In the genomic region with DNA sequence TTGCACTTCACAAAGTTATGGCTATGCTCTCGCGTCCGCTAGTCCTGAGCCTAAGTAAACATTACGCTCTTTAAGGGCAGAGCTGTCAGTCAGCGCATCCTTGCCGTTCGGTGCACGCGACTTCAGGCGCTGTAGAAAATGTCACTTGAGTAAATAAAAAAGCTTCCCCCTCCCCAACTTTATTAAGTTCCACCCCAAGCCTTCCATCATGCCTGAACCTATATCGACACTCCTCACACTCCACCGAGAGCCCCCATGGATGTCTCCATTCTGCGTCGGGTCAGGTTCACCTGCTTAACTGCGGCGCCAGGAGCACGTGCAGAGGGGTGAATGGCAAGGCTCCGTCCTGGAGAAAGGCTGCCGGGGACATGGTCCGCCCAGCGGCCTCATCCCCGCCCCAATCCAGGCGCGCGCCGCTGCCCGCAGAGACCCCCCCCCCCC, we compare ENCODE assay signal across 8 mouse cellular contexts. TPM values are rescaled to one million over a fixed set of nuclear protein-coding genes. Genes with fewer than 3 reads are reported as not detected.
DNase-seq lines count a peak whose midpoint lies in the region; ATAC-seq and TF ChIP-seq lines count a peak whose summit lies in the region.

No protein-coding gene starts in this region.

- H3K9me3 ChIP-seq in intestine, embryonic 14.5 days (ENCODE audit: control insufficient read depth, low read length) = no peaks in the 10 kb centered on the region

- H3K9ac ChIP-seq in intestine, embryonic 14.5 days (ENCODE audit: low read length) = peak overlapping the region; percentile 84

- peak overlapping the region; percentile 60 for H3K4me3 ChIP-seq in thymus, adult 2 months (ENCODE audit: control insufficient read depth, insufficient read depth, low read length)
- peak overlapping the region; percentile 87 for H3K4me3 ChIP-seq in intestine, embryonic 14.5 days (ENCODE audit: low read depth, low read length)

- H3K4me2 ChIP-seq in intestine, embryonic 14.5 days (ENCODE audit: low read length) = peak overlapping the region; percentile 69

- peak; percentile 38 for DNase-seq in cerebellum, adult 8-10 months
- no peak for DNase-seq in cerebellum, postnatal 4 days (ENCODE audit: low spot score in 2 of 2)
- DNase-seq in thymus, adult 2 months = no peak
- no peak for DNase-seq in thymus, postnatal 14 days
- no peak for DNase-seq in intestine, embryonic 14.5 days (ENCODE audit: low spot score)
- DNase-seq in left cerebral cortex, postnatal 14 days (ENCODE audit: low spot score in 2 of 2) = no peak
- DNase-seq in retina, embryonic 14.5 days (ENCODE audit: low spot score) = no peak

- H3K27ac ChIP-seq in thymus, adult 2 months (ENCODE audit: control insufficient read depth, insufficient read depth, low read length) = peak overlapping the region; percentile 12; the same call in 1 of the 2 replicates
- H3K27ac ChIP-seq in intestine, embryonic 14.5 days (ENCODE audit: low read depth) = peak overlapping the region; percentile 62; the same call in 1 of the 2 replicates

- H3K4me1 ChIP-seq in thymus, adult 2 months (replicated peaks; ENCODE audit: control insufficient read depth, insufficient read depth, low read length) = peaks cover 2% of the 10 kb centered on the region; the same call in 1 of the 2 replicates
- H3K4me1 ChIP-seq in intestine, embryonic 14.5 days (replicated peaks; ENCODE audit: control insufficient read depth, insufficient read depth, low read length) = peaks cover 7% of the 10 kb centered on the region; the same call in 1 of the 2 replicates

- WGBS in thymus, adult 2 months = under 1% methylated on average over 27 of the region's 27 CpGs
- under 1% methylated on average over 19 of the region's 27 CpGs for WGBS in intestine, embryonic 14.5 days

- intact Hi-C loops in left cerebral cortex, postnatal 14 days (cut with DNase I) = no loop called here

- no peak for TF ChIP-seq POLR2A in thymus, adult 2 months (IDR thresholded peaks at IDR 0.05; ENCODE audit: control insufficient read depth, extremely low read depth, insufficient read depth, low read length, poor library complexity)

- TF ChIP-seq CTCF in thymus, adult 2 months (IDR thresholded peaks at IDR 0.05; ENCODE audit: borderline replicate concordance, control insufficient read depth, extremely low read depth, insufficient read depth, low read length, poor library complexity) = no peak

- H3K36me3 ChIP-seq in thymus, adult 2 months (ENCODE audit: control insufficient read depth, insufficient read depth, low read length) = no peaks in the 10 kb centered on the region
- peaks cover 26% of the 10 kb centered on the region for H3K36me3 ChIP-seq in intestine, embryonic 14.5 days (ENCODE audit: control insufficient read depth, insufficient read depth, low read length)

- peak; percentile 83 for ATAC-seq in intestine, embryonic 14.5 days (replicated peaks; ENCODE audit: low FRiP score, low TSS enrichment, low read depth)
- ATAC-seq in monocyte, adult 5-6 weeks (replicated peaks; ENCODE audit: insufficient number of reproducible peaks, low FRiP score, low TSS enrichment, poor library complexity, severe bottlenecking) = peak; percentile 10; the same call in 1 of the 2 replicates

- H3K27me3 ChIP-seq in thymus, adult 2 months (ENCODE audit: control insufficient read depth, insufficient read depth, low read length) = no peaks in the 10 kb centered on the region
- no peaks in the 10 kb centered on the region for H3K27me3 ChIP-seq in intestine, embryonic 14.5 days (replicated peaks; ENCODE audit: control insufficient read depth, insufficient read depth, low read length)

RNA-seq across cellular contexts. Expression of a gene that starts 0.4 kb away (rescaled TPM):
- 1.4 and 1.7 TPM in 2 replicates for polyA plus RNA-seq in thymus, adult 2 months (2012; rRNA removed)
- polyA plus RNA-seq in intestine, embryonic 14.5 days (2014; fragmentation: Nextera tagmentation; extraction: Ambion mirVana) = 30.6 and 31.4 TPM in 2 replicates
- total RNA-seq in monocyte, adult 5-6 weeks (2017) = 9.3 to 29.2 TPM (median 18.8 TPM) in 3 replicates
- total RNA-seq in left cerebral cortex, postnatal 14 days (2021) = 1 to 10 TPM; 8.2 TPM

RNA-seq across cellular contexts. Expression of a gene that starts 29.3 kb away (rescaled TPM):
- polyA plus RNA-seq in thymus, adult 2 months (2012; rRNA removed) = 7.7 and 8.8 TPM in 2 replicates
- polyA plus RNA-seq in intestine, embryonic 14.5 days (2014; fragmentation: Nextera tagmentation; extraction: Ambion mirVana) = 21.9 and 25.4 TPM in 2 replicates
- 18.7 to 22.6 TPM (median 19.9 TPM) in 3 replicates for total RNA-seq in monocyte, adult 5-6 weeks (2017)
- 10 to 100 TPM; 40.2 to 41.7 TPM for total RNA-seq in left cerebral cortex, postnatal 14 days (2021)
